Mouse (Mus musculus): ENCODE data around the gene Olfr384.
"Not testable (repeated sequence)": the region's sequence is repeated elsewhere in the genome, so short reads cannot be mapped to it uniquely, and the experiment has no call there.

The Olfr384 gene

GRCm38 (mm10) chr11:73598294-73598693, at the start of gene Olfr384:
Olfr384 (plus strand) TSS chr11:73598594.
- no peak for DNase-seq (ENCODE audit: low spot score in 2 of 2)

GRCm38 (mm10) chr11:73579871-73580270, 18.5 kb upstream of the Olfr384 start:
- DNase-seq (ENCODE audit: low spot score in 2 of 2), result no peak

GRCm38 (mm10) chr11:73583188-73583587, 15.2 kb upstream of the Olfr384 start:
- not testable (repeated sequence) for DNase-seq (ENCODE audit: low spot score in 2 of 2)

GRCm38 (mm10) chr11:73592908-73593307, 5.5 kb upstream of the Olfr384 start, which contains the start of gene Olfr385:
Olfr385 (minus strand) TSS chr11:73593008.
- DNase-seq (ENCODE audit: low spot score in 2 of 2), result no peak
